Mouse (Mus musculus) yolk sac, embryonic 10.5 days (tissue): Measurements from ENCODE around the gene Emcn.

ENCODE experiments used
- DNase-seq: peaks from one replicate; pipeline ENCODE4 v3.0.0-alpha.2; 2017; ENCODE audit warnings: low spot score

The Emcn gene

GRCm38 (mm10) chr3:137340938-137341337 lies at the start of gene Emcn:
Gene Emcn (plus strand): TSS chr3:137341067.
- no peak for DNase-seq

- no peak for DNase-seq
These were observed 47.7 kb upstream of the Emcn start for GRCm38 (mm10) chr3:137293174-137293591.

- DNase-seq: no peak
These were observed 42.6 kb upstream of the Emcn start for GRCm38 (mm10) chr3:137298230-137298629.

- no peak for DNase-seq
These were observed 40.7 kb upstream of the Emcn start for GRCm38 (mm10) chr3:137300210-137300609.

GRCm38 (mm10) chr3:137301195-137301594 lies 39.7 kb upstream of the Emcn start:
- DNase-seq: no peak

- DNase-seq: no peak
These were observed 38.1 kb upstream of the Emcn start for GRCm38 (mm10) chr3:137302804-137303203.

GRCm38 (mm10) chr3:137309959-137310358 lies 30.9 kb upstream of the Emcn start:
- no peak for DNase-seq

GRCm38 (mm10) chr3:137312540-137312939 lies 28.3 kb upstream of the Emcn start:
- no peak for DNase-seq

GRCm38 (mm10) chr3:137313775-137314362 lies 27.0 kb upstream of the Emcn start:
- no peak for DNase-seq

- no peak for DNase-seq
These were observed 22.5 kb upstream of the Emcn start for GRCm38 (mm10) chr3:137318371-137318770.

- no peak for DNase-seq
These were observed 20.9 kb upstream of the Emcn start for GRCm38 (mm10) chr3:137319950-137320349.

GRCm38 (mm10) chr3:137322304-137322703 lies 18.6 kb upstream of the Emcn start:
- DNase-seq: no peak

GRCm38 (mm10) chr3:137329898-137330297 lies 11.0 kb upstream of the Emcn start:
- no peak for DNase-seq

- no peak for DNase-seq
These were observed 9.9 kb upstream of the Emcn start for GRCm38 (mm10) chr3:137330950-137331349.

- DNase-seq: no peak
These were observed 8.3 kb upstream of the Emcn start for GRCm38 (mm10) chr3:137332531-137332930.

GRCm38 (mm10) chr3:137335957-137336356 lies 4.9 kb upstream of the Emcn start:
- DNase-seq: no peak

GRCm38 (mm10) chr3:137343446-137343845 lies 2.6 kb downstream of the Emcn start:
- no peak for DNase-seq

- DNase-seq: no peak
These were observed 11.0 kb downstream of the Emcn start for GRCm38 (mm10) chr3:137351882-137352281.

GRCm38 (mm10) chr3:137356697-137357096 lies 15.8 kb downstream of the Emcn start:
- DNase-seq: no peak

GRCm38 (mm10) chr3:137367123-137367825 lies 26.4 kb downstream of the Emcn start:
- DNase-seq: no peak

GRCm38 (mm10) chr3:137367826-137368325 lies 27.0 kb downstream of the Emcn start:
- no peak for DNase-seq

- DNase-seq: no peak
These were observed 32.0 kb downstream of the Emcn start for GRCm38 (mm10) chr3:137372854-137373253.

GRCm38 (mm10) chr3:137382311-137382710 lies 41.4 kb downstream of the Emcn start:
- DNase-seq: no peak

- no peak for DNase-seq
These were observed 54.7 kb downstream of the Emcn start for GRCm38 (mm10) chr3:137395588-137395987.
